Mouse (Mus musculus): ENCODE results near the gene Fosl2.

The Fosl2 gene

GRCm38 (mm10) chr5:32134051-32134732 lies 1.4 kb upstream of the Fosl2 start:
- no peak for DNase-seq (ENCODE audit: low read depth, low spot score)

GRCm38 (mm10) chr5:32134903-32135335 lies 682 bp upstream of the Fosl2 start:
- DNase-seq (ENCODE audit: low read depth, low spot score): no peak

GRCm38 (mm10) chr5:32136301-32136863 lies 781 bp downstream of the Fosl2 start:
- DNase-seq (ENCODE audit: low read depth, low spot score): no peak

GRCm38 (mm10) chr5:32137106-32137522 lies 1.5 kb downstream of the Fosl2 start:
- no peak for DNase-seq (ENCODE audit: low read depth, low spot score)

- DNase-seq (ENCODE audit: low read depth, low spot score): no peak
These were observed 3.0 kb downstream of the Fosl2 start for GRCm38 (mm10) chr5:32138446-32139195.

- DNase-seq (ENCODE audit: low read depth, low spot score): no peak
These were observed 4.0 kb downstream of the Fosl2 start for GRCm38 (mm10) chr5:32139516-32140037.

GRCm38 (mm10) chr5:32141899-32142298 lies 6.3 kb downstream of the Fosl2 start:
- DNase-seq (ENCODE audit: low read depth, low spot score): no peak

- DNase-seq (ENCODE audit: low read depth, low spot score): no peak
These were observed 7.9 kb downstream of the Fosl2 start for GRCm38 (mm10) chr5:32143433-32143970.

- DNase-seq (ENCODE audit: low read depth, low spot score): no peak
These were observed 10.7 kb downstream of the Fosl2 start for GRCm38 (mm10) chr5:32146281-32146680.

- DNase-seq (ENCODE audit: low read depth, low spot score): no peak
These were observed 13.0 kb downstream of the Fosl2 start for GRCm38 (mm10) chr5:32148593-32148992.

GRCm38 (mm10) chr5:32151244-32151643 lies 15.6 kb downstream of the Fosl2 start:
- no peak for DNase-seq (ENCODE audit: low read depth, low spot score)

GRCm38 (mm10) chr5:32152725-32153417 lies 17.3 kb downstream of the Fosl2 start:
- DNase-seq (ENCODE audit: low read depth, low spot score): no peak

GRCm38 (mm10) chr5:32153418-32153740 lies 17.8 kb downstream of the Fosl2 start:
- no peak for DNase-seq (ENCODE audit: low read depth, low spot score)

GRCm38 (mm10) chr5:32153791-32154490 lies 18.3 kb downstream of the Fosl2 start:
- DNase-seq (ENCODE audit: low read depth, low spot score): no peak

GRCm38 (mm10) chr5:32154931-32155688 lies 19.5 kb downstream of the Fosl2 start:
- DNase-seq (ENCODE audit: low read depth, low spot score): no peak

- no peak for DNase-seq (ENCODE audit: low read depth, low spot score)
These were observed 20.3 kb downstream of the Fosl2 start for GRCm38 (mm10) chr5:32155927-32156326.

- DNase-seq (ENCODE audit: low read depth, low spot score): no peak
These were observed 28.0 kb downstream of the Fosl2 start for GRCm38 (mm10) chr5:32163478-32164043.

- no peak for DNase-seq (ENCODE audit: low read depth, low spot score)
These were observed 36.6 kb downstream of the Fosl2 start for GRCm38 (mm10) chr5:32172188-32172587.

GRCm38 (mm10) chr5:32176800-32177199 lies 41.2 kb downstream of the Fosl2 start:
- DNase-seq (ENCODE audit: low read depth, low spot score): no peak

GRCm38 (mm10) chr5:32177737-32178136 lies 42.1 kb downstream of the Fosl2 start:
- DNase-seq (ENCODE audit: low read depth, low spot score): no peak
